Mouse (Mus musculus) kidney, postnatal 4 days (tissue): ENCODE results near the gene Podxl.

ENCODE experiments used
- DNase-seq, 2 experiments: peaks; one replicate each; pipeline ENCODE4 v3.0.0; 2021; ENCODE audit warnings: mixed read lengths in 2 of 2

Podxl gene

DNA sequence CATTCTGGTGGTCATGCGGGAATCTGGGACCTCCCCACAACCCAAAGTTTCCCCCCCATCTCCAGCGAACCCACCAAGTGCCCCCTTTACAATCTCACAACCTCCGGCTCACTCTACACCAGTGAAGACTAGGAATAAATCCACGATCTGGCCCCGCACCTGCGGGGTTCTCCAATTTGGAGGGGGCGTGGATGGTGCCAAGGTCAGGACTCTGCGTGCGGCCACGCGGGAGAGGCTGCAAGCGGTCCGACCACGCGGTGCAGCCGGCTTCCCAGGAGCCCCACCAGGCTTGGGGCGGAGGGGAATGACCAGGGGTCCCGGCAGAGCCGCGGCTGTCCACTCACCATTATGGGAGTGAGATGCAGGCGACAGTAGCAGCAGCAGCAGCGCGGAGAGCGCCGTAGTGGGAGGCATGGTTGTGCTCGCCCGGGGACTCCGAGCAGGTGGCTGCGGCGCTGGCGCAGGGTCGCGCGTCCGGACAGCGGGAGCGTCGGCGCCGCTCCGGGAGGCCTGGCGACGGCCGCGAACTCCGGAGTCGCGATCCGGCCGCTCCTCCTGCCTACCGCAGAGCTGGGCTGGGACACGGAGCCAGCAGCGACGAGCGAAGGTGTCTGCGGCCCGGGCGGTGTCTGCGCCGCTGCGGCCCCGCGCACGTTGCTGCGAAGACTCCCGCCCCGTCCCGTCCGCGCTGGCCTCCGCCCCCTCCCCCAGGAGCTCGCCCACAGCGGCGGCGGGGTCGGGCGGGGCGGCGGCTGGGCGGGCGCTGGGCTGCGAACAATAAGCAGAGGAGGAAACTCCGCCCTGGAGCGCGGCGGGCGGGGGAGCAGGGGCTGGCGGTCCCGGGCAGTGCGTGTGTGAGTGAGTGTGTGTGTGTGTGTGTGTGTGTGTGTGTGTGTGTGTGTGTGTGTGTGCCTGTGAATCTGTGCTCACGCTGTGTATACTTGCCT, at the start of gene Podxl:
Podxl (minus strand) TSS at position 747 of the 947 bp plus-strand sequence.
- DNase-seq = peak; percentile 87 to 92

DNA sequence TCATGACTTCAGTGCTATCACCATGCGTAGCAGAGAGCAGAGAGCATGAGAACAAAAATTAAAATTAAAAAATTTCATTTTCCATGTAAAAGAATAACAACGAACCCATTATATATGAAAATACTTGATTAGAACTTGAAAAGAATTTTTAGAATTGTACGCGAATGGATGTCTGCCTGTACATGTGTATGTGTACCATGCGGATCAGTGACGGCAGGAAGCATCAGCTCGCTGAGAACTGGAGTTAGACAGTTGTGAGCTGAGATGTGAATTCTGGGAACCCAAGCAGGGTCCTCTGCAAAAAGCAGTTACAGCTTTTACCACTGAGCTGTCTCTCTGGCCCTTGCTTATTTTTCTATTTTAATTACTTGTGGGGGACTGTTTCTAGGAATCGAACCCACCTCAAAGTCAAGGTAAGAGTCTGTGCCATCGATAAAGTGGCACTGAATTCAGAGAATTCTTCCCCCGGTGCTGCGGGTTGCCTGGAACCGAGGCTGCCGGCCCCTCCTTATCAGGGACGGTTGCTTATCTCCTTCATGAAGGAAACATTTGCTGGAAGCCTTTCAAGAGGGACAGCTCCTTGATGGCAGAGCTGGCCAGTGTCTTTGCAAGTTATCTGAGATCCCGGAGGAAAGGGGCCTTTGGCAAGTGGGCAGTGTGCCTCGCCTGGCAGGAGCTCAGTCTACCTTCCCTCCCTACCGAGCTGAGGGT, 48.9 kb upstream of the Podxl start:
- DNase-seq = no peak

DNA sequence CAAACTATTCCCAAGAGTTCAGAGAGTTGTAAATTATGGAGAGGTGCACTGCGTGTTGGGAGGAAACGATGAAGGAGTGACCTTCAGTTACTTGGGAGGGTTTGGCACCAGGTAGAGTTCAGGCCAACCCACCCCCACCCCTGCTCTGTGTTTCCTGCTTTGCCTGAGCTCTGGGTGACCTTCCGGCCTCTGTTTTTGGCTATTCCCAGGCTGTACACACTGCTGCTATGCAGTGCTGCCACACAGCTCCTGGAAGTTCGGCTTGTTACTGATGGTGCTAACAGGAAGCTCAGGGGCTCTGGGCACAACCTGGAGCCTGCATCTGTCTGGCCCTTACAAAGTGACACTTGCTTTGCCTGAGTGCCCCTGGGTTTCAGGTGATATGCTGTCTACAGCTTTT, 42.6 kb upstream of the Podxl start:
- no peak for DNase-seq

DNA sequence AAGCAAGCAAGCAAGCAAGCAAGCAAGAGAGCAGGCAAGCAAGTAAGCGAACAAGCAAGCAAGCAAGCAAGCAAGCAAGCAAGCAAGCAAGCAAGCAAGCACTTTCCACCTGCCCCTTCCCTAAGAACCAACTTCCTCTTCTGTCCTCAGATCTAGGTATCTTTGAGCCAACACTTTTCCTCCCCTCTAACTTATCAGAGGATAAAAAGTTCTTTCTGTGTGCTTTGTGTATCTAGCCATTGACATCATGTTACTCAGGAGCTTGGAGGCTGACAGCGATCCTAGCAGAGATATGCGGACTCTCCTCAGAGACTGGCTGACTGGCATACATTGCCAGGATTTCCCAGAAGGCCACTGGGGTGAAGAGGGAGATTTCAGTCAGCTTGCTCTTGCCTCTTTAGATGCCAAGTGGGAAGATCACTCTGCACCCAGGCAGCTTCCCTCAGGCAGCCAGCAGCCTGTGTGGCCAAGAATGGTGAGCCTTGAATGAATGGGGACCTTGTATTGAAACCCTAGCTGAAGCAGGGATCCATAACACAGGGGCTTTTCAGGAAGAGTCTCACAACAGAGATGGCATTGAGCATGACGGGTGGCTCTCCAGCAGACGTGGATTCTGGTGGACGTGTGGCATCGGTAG, 41.0 kb upstream of the Podxl start:
- no peak for DNase-seq

DNA sequence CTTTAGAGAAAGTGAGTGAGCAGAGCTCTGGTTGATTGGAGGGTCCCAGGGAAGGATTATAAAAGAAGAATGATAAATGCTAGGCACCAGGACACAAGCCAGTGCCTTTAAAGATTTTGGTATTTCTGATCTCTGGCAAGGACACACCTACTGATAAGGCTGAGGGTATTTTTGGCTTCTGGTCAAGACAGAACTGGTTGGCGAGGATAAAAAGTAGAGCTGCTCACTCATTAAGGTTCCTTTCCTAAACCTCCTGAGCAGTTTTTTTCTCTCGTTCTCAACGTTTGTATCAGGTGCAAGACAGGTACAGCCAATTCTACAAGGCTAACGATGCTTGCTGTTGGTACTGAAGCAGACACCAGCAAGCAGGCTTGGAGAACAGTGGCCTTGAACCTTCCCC, 38.7 kb upstream of the Podxl start:
- no peak for DNase-seq

DNA sequence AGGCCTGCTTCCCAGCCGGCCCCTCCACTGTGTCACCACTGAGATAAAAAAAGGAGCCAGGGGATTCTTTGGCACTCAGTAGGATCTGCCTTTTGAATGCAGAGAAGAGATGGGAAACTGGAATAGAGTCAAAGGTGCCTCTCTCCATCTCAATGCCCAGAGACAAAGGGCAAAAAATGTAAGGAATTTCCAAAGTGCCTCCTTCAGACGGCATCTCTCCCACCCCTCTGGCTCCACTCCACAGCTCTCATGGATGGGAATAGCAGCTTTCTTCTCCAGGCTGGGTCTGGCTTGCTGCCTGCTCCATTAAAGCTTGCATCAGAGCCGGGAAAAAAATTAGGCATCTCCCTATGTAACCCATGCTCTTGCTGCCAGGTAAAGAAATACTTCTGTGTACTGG, 37.4 kb upstream of the Podxl start:
- DNase-seq = peak in 1 of 2 experiments; percentile 45

DNA sequence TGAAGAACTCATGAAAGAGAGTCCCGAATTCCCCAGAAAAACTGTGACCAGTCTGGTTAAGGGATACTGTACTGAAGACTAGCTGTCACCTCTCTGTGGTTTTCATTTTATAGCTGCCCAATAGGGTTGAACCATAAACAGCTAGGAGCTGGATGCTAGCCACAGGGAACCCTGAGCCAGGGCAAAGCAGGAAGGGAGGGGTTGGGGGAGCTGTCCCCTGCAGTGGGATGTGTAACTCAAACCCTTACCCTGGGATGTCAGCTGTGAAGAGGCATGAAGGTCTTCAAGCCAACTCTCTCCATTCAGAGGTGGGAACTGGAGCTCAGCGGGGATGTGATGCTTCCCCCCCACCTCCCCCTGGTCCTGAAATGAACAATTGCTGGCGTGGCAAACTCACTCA, 36.1 kb upstream of the Podxl start:
- peak in 1 of 2 experiments; percentile 43 for DNase-seq

DNA sequence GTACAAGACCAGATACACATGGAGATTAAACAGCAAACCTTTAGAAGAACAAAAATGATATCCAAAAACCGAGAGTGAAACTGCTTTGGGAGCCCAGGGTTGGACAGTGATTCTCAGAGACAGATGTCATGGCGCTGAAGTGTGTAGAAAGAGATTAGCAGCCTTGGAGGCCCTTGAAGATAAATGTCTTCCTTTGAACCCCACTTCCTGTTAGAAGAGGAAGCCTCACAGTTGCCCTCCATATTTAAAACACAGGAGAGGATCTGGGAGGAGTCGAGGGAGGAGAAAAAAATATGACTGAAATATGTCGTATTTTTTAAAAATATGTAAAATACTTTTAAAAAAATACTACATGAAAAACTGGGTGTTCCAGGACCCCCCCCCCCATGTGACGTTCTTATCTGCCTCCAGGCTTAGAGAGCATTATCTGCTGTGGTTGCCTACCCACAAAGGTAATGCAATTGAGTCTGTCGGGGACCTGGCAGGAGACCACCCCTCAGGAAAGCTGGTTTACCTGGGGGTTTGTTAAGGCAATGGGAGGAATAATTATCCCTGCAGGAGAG, 34.6 kb upstream of the Podxl start:
- DNase-seq = no peak

DNA sequence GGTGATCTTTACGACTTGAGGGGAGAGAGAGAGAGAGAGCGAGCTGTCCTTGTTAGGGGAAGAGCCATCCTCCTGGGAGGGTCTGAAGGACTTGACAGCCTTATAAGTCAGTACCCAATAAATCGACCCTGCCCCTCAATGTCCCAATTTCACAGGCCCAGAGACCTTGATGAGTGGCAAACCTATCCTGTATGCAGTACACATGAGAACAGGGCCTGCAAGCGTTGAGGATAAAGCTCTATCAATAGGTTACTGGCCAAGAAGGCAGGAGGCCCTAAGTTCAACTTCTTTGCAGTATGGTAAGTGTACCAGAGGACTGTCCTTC, 33.3 kb upstream of the Podxl start:
- no peak for DNase-seq

DNA sequence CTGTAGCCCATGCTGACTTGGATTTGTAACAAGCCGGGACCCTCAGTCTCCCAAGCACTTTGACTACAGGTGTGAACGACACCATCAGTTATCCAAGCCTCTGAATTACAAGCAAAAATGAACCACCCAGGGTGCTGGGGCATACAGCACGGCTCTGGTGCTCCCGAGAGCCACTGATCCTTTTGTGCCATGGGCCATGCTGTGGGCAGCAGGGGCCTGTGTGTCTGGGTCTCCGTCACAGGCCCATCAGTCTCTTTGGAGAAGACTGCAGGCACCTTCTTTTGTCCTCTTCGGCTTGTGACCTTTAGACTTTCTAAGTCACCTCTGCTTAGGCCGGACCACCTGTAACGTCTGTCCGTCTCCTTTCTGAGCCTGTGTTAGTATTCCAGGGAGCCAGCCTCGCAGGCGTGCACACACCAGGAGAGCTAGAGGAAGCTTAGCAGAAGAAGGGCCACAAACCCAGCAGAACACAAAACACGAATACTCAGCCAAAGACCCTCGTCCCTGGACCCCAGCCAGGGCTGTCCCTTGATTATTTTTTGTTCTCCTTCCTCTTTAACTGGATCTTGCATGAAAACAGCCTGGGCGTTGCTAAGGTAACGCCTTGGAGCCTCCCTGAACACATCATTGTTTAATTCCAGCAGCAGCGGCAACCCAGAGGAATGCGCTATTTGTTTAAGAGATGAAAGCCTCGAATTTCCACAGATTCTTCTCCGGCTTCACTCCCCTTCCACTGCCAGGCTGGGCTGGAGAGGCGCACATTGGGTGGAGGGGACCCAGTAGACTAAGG, 32.8 kb upstream of the Podxl start:
- peak; percentile 45 to 70 for DNase-seq

DNA sequence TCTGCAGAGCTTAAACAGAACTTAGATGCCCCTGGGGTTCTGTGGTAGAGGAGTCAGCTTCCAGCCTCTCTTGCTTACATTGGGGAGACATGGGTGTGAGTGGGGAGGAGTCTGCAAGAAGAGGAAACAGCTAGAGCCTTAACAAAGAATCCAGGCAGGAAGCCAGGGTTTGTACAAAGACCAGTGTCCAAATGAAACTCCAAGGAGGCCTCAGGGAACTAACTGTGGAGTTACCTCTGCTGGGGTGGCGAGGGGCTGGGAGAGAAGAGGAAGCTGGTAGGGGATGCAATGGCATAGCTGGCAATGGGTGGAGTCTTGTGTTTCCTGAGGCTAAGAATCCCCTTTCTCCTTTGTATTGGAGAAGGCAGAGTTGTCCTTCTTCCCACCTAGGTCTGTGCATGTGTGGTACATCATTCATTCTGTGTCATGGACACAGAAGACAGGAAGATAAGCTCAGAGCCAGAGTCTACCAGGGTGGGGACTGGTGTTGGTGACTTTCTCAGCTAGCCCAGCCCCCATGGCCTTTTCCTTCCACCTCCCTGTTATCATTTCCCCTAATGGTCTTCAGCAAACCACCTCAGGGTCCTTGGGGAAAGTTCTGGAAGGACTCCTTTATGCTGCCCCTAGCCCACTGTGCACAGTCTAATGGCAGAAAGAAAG, 28.9 kb upstream of the Podxl start:
- DNase-seq = peak in 1 of 2 experiments; percentile 34

DNA sequence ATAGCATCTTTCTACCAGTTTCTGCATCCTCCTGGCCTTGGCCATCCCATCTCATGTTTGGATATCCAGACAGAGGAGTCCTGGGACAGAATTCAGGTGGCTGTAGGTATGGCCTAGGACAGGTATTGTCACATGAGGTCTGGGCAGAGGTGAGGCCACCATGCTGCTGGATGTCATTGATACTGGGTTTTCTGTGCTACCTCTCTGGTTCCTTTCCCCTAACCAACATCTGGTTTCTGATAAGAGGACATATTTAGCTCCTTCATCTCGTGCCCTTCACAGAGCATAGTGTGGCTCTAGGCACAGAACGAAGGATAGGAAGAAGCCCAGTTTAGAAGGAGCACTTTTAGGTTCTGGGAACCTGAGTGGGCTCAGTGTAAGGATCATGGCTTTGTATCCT, 28.3 kb upstream of the Podxl start:
- DNase-seq = no peak

DNA sequence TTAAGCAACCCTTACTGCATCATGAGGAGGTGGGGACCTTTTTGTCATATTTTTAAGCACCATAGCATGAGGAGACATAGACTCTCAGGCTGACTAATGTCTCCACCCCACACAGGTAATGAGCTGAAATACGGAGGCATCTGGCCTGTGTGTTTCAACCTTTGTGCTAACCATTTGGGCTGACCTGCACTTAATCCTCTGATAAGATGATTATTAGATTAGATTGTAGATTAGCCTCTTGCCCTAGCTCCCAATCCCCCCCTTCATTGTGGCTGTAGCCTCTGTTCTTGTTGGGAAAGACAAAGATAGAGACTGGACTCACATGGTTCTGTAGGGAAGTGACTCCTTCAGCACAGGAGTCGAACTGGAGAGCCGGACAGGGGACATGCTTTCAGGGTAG, 27.9 kb upstream of the Podxl start:
- no peak for DNase-seq

DNA sequence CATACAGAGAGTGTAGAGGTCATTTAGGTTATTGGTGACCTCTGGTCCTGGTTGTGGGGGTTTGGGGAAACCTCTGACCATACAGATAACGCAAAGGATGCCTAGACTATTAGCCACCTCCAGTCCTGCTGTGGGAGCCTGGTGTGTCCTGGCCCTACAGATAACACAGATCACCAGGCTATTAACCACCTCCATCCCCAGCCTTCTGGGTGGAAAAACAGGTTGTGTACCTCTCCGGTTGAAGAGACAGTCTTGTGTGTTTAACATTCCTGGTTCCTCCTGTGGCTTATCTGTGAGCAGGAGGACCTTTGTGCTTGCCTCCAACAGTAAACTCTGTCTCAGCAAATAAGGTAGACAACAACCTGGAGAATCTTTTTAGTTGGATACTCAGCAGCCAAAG, 27.0 kb upstream of the Podxl start:
- no peak for DNase-seq

DNA sequence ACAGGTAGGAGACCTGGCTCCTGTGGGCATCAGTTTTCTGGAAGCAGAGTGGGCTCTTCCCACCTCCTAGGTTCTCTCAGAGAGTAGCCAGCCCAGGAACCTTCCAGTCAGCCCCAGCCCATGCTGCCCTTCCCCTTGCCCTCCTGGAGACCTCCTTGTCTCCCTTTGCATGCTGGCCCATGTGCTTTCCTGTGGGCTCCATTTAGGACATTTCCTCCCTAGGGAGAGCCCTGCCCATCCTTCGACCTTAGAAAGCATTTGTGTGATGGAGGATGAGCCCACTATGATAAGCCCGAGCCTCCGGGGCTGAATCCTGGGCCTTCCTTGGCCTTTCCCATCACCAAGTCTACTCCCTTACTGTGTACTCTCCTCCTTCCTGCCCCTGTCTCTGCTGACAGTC, 25.5 kb upstream of the Podxl start:
- DNase-seq = peak in 1 of 2 experiments; percentile 30

DNA sequence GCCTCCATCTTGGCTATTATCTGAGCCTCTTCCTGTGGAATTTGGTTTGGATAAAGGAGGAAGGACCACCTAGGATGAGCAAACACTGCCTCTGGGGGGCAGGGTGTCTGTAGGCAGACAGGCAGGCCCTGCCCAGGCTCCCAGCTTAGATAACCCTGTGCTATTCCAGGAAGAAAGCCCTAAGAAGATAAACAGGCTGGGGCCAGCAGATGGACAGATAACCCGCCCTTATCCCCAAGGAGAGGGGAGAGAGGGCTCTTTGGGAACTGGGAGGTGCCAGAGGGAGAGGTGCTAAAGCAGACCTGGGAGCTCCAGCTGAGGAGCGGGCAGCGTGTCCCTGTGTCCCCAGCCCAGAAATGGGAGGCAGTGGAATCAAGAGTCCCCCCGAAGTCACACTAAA, 23.9 kb upstream of the Podxl start:
- no peak for DNase-seq

DNA sequence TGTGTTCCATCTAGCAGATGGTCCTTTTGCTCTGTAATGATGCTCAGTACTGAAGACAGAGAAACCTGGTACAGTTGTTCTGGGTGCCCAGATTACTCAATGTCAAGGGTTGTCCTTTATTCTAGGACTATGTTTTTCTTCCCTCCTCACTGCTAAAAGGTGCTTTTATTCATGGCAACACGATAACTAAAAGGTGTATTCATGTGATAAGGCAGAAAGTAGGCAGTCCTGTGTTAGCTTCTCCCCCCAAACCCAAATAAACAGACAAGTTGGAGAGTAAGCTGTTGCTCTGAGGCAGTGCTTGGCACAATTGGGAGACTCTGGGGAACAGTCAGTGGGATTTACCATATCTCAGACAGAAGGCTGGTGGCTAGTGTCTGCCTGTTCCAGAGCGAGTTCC, 22.3 kb upstream of the Podxl start:
- no peak for DNase-seq

DNA sequence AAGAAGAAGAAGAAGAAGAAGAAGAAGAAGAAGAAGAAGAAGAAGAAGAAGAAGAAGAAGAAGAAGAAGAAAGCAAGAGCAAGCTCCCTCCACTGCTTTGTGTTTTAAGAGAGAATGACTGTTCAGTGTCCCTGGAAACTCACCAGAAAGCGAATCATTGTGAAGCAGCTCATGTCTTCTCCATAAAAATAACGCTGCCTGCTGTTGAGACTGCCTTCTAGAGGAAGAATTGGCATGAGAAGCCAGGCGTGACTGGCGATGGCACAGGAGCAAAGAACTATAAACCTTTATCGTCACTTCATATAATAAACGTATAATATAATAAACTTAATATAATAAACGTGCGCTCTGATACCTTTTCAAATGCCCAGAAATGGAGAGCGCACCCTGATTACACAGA, 12.4 kb upstream of the Podxl start:
- no peak for DNase-seq

DNA sequence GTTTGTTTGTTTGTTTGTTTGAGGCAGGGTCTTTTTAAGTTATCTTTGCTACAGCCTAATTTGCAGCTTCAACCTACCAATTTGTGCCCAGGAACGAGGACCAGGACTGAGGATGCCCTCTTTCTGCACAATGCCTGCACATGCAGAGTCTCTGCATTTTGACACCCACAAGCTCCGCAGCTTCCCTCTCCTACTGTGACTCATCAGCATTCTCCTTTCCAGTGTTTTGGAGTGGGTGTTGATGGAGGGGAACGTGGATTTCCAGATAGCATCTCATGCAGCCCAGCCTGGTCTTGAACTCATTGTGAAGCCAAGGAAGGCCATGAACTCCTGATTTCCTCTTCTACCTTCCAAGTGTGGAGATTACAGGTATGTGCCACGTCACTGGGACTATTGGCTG, 11.3 kb upstream of the Podxl start:
- no peak for DNase-seq

DNA sequence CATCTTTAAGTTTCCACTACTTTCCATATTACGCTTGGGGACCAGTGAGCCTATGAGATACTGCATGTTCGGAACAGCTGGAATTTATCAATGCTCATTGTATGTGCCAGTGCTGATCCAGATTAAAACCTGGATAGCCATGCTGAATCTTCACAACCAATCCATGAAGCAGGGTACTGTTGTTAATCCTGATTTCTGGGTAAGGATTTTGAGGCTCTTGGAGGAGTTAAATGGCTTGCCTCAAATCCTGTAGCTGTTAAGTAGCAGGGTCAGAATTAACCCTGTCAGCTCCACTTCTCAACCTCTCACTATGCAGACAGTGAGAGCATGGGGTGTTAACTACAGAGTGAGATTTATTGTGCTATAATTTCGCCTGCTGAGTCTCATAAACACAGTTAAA, 7.7 kb upstream of the Podxl start:
- no peak for DNase-seq

DNA sequence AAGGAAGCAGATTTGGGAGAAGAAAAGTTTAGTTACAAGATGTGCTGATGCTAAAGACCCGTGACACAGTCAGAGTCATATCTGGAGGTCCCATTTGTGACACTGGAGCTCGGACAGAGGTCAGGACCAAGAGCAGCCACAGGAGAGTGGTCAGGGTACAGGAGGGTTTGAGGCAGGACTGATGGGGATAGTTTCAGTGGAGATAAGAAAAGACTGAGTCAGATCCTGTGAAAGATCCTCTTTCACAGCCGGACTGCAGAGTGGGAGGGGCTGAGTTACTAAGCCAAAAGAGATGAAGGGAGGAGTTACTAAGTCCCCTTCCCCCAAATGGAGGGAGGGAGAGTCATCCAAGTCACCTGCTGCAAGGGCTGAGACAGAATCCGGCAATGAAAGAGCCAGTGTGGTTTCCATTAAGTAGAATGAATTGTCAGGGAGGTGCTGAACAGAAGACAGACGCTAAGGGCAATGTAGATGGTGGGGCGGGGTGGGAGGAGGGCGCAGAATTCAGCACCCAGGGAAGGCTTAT, 4.4 kb upstream of the Podxl start:
- DNase-seq = no peak

DNA sequence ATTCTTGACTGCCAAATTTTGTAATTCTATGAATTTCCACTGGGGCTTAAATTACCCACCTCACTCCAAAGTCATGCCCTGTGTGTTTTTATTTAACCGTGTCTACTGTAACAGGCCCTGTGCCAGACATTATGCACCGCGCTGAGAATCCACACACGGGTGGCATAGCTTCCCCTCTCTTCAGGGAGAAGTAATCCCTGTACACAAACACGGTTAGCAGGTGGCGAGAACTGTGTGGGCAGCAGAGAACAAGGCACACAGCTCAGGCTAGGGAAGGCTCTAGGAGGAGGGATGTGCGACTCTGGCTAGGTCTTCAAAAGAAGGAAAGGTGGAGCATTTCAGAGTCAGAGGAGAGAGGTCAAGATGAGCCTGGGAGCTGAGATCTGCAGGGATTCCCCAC, 3.4 kb upstream of the Podxl start:
- DNase-seq = no peak
